Mouse (Mus musculus): ENCODE measurements around the gene Asic2. TPM values are rescaled to one million over a fixed set of nuclear protein-coding genes. Genes with fewer than 3 reads are reported as not detected.

Asic2 gene
- polyA plus RNA-seq, 1 experiment from 2014 or later: 1.6 TPM

- ATAC-seq (ENCODE audit: low FRiP score) (no peak), DNase-seq (ENCODE audit: low spot score, missing footprints) (no peak)
- H3K4me1 ChIP-seq (ENCODE audit: control insufficient read depth, insufficient read depth, low read length): 0 out of 2 replicates have a peak, but pooled peaks cover 5% of the 10 kb centered on the region
- WGBS: 36% methylated on average over 6 of the region's 6 CpGs
- no peak overlapping the region for H3K4me3 ChIP-seq (ENCODE audit: low read depth, low read length)
- H3K9me3 ChIP-seq (ENCODE audit: control insufficient read depth, low read length): no peaks in the 10 kb centered on the region
- no peaks in the 10 kb centered on the region for H3K27me3 ChIP-seq (ENCODE audit: control insufficient read depth, insufficient read depth, low read length)
- no peaks in the 10 kb centered on the region for H3K36me3 ChIP-seq (ENCODE audit: control insufficient read depth, insufficient read depth, low read length)
- no peak overlapping the region for H3K9ac ChIP-seq (ENCODE audit: low read length)
- H3K27ac ChIP-seq (ENCODE audit: low read depth, low read length): no peak overlapping the region
- H3K4me2 ChIP-seq: no peak overlapping the region
Observed at GRCm38 (mm10) chr11:81579753-81580152, 388.5 kb downstream of the Asic2 start.

GRCm38 (mm10) chr11:81570406-81570805 is 397.9 kb downstream of the Asic2 start:
- WGBS: 82% methylated on average over 3 of the region's 3 CpGs
- H3K4me1 ChIP-seq (ENCODE audit: control insufficient read depth, insufficient read depth, low read length): no peaks in the 10 kb centered on the region
- H3K9me3 ChIP-seq (ENCODE audit: control insufficient read depth, low read length): no peaks in the 10 kb centered on the region
- no peak overlapping the region for H3K4me3 ChIP-seq (ENCODE audit: low read depth, low read length)
- no peak overlapping the region for H3K9ac ChIP-seq (ENCODE audit: low read length)
- no peak overlapping the region for H3K4me2 ChIP-seq
- DNase-seq (ENCODE audit: low spot score, missing footprints): peak; percentile 37
- no peak for ATAC-seq (ENCODE audit: low FRiP score)
- no peak overlapping the region for H3K27ac ChIP-seq (ENCODE audit: low read depth, low read length)
- no peaks in the 10 kb centered on the region for H3K36me3 ChIP-seq (ENCODE audit: control insufficient read depth, insufficient read depth, low read length)
- H3K27me3 ChIP-seq (ENCODE audit: control insufficient read depth, insufficient read depth, low read length): no peaks in the 10 kb centered on the region

GRCm38 (mm10) chr11:81564857-81565256 is 403.4 kb downstream of the Asic2 start:
- DNase-seq (ENCODE audit: low spot score, missing footprints) (peak; percentile 21), ATAC-seq (ENCODE audit: low FRiP score) (no peak)
- Histone ChIP-seq H3K27me3 (ENCODE audit: control insufficient read depth, insufficient read depth, low read length) (no peaks in the 10 kb centered on the region), H3K9me3 (ENCODE audit: control insufficient read depth, low read length) (no peaks in the 10 kb centered on the region), H3K27ac (ENCODE audit: low read depth, low read length) (no peak overlapping the region), H3K4me2 (no peak overlapping the region), H3K36me3 (ENCODE audit: control insufficient read depth, insufficient read depth, low read length) (no peaks in the 10 kb centered on the region), H3K4me1 (ENCODE audit: control insufficient read depth, insufficient read depth, low read length) (no peaks in the 10 kb centered on the region), H3K4me3 (ENCODE audit: low read depth, low read length) (no peak overlapping the region), H3K9ac (ENCODE audit: low read length) (no peak overlapping the region)
- WGBS: 86% methylated on average over 3 of the region's 3 CpGs

GRCm38 (mm10) chr11:81560374-81560773 is 407.9 kb downstream of the Asic2 start:
- Histone ChIP-seq H3K4me1 (ENCODE audit: control insufficient read depth, insufficient read depth, low read length) (no peaks in the 10 kb centered on the region), H3K4me2 (no peak overlapping the region), H3K36me3 (ENCODE audit: control insufficient read depth, insufficient read depth, low read length) (no peaks in the 10 kb centered on the region), H3K27me3 (ENCODE audit: control insufficient read depth, insufficient read depth, low read length) (no peaks in the 10 kb centered on the region), H3K4me3 (ENCODE audit: low read depth, low read length) (no peak overlapping the region), H3K9me3 (ENCODE audit: control insufficient read depth, low read length) (no peaks in the 10 kb centered on the region), H3K9ac (ENCODE audit: low read length) (no peak overlapping the region), H3K27ac (ENCODE audit: low read depth, low read length) (no peak overlapping the region)
- no peak for ATAC-seq (ENCODE audit: low FRiP score)
- 100% methylated on average over 1 of the region's 1 CpGs for WGBS
- no peak for DNase-seq (ENCODE audit: low spot score, missing footprints)

DNA sequence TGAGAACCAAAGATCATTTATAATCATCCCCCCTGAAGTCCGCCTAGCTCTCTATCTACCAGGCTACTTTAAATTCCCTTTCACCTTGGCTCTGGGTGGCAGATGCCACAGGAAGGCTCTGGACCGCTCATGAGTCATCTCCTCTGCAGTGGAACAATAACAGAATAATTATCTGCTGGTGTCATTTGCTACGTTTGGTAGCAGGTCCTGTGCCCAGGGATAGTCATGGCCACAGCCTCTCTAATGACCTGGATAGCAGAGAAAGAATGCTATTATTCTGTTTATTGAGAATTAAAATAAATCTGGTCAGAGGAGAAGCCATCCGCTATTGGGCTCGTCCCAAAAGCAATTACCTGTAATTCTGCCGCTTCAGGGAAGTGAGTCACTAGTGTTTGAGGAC is 425.1 kb downstream of the Asic2 start:
- 89% methylated on average over 6 of the region's 6 CpGs for WGBS
- no peak overlapping the region for H3K27ac ChIP-seq (ENCODE audit: low read depth, low read length)
- no peak for DNase-seq (ENCODE audit: low spot score, missing footprints)

DNA sequence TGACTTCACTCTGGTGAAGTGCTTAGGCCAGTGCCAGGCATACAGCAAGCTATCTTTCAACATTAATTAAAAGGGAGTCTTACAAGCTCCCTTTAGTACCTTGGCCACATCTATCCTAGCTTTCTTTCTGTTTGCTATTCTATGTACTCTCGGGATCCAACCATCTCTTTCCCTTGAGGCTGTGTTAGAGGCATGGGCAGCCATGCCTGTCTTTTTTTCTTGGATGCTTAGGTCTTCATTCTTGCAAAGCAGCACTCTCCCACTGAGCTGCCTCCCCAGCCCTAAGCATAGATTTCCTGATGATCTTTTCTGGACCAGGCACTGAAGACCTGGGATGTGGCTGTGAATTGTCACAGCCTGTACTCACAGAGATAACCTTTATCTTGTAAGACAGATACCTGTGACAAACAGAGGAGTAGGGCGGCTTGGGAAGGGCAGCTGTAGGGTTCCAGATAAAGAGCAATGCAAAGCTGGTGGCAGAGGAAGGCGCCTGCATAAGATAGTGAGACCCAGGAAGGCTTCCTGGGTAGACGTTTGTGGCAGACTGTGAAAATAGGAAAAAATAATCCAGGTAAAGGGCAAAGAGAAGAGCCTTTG is 433.0 kb downstream of the Asic2 start:
- no peak for ATAC-seq (ENCODE audit: low FRiP score)
- no peaks in the 10 kb centered on the region for H3K27me3 ChIP-seq (ENCODE audit: control insufficient read depth, insufficient read depth, low read length)
- H3K4me3 ChIP-seq (ENCODE audit: low read depth, low read length): no peak overlapping the region
- no peaks in the 10 kb centered on the region for H3K9me3 ChIP-seq (ENCODE audit: control insufficient read depth, low read length)
- H3K4me2 ChIP-seq: no peak overlapping the region
- no peak overlapping the region for H3K27ac ChIP-seq (ENCODE audit: low read depth, low read length)
- H3K9ac ChIP-seq (ENCODE audit: low read length): no peak overlapping the region
- peak; percentile 60 for DNase-seq (ENCODE audit: low spot score, missing footprints)
- H3K4me1 ChIP-seq (ENCODE audit: control insufficient read depth, insufficient read depth, low read length): no peaks in the 10 kb centered on the region
- WGBS: 83% methylated on average over 4 of the region's 4 CpGs
- H3K36me3 ChIP-seq (ENCODE audit: control insufficient read depth, insufficient read depth, low read length): no peaks in the 10 kb centered on the region

More for the DNA sequence above, 425.1 kb downstream of the Asic2 start:
- Histone ChIP-seq H3K36me3 (ENCODE audit: control insufficient read depth, insufficient read depth, low read length) (no peaks in the 10 kb centered on the region), H3K4me2 (no peak overlapping the region), H3K27me3 (ENCODE audit: control insufficient read depth, insufficient read depth, low read length) (no peaks in the 10 kb centered on the region), H3K4me1 (ENCODE audit: control insufficient read depth, insufficient read depth, low read length) (no peaks in the 10 kb centered on the region), H3K9ac (ENCODE audit: low read length) (no peak overlapping the region), H3K9me3 (ENCODE audit: control insufficient read depth, low read length) (no peaks in the 10 kb centered on the region), H3K4me3 (ENCODE audit: low read depth, low read length) (no peak overlapping the region)
- no peak for ATAC-seq (ENCODE audit: low FRiP score)

- H3K4me1 ChIP-seq (ENCODE audit: control insufficient read depth, insufficient read depth, low read length): no peaks in the 10 kb centered on the region
- H3K9me3 ChIP-seq (ENCODE audit: control insufficient read depth, low read length): no peaks in the 10 kb centered on the region
- no peak overlapping the region for H3K9ac ChIP-seq (ENCODE audit: low read length)
- no peak overlapping the region for H3K4me3 ChIP-seq (ENCODE audit: low read depth, low read length)
- no peaks in the 10 kb centered on the region for H3K27me3 ChIP-seq (ENCODE audit: control insufficient read depth, insufficient read depth, low read length)
- 20% methylated on average over 5 of the region's 5 CpGs for WGBS
- ATAC-seq (ENCODE audit: low FRiP score) (no peak), DNase-seq (ENCODE audit: low spot score, missing footprints) (peak; percentile 95)
- no peaks in the 10 kb centered on the region for H3K36me3 ChIP-seq (ENCODE audit: control insufficient read depth, insufficient read depth, low read length)
- H3K27ac ChIP-seq (ENCODE audit: low read depth, low read length): no peak overlapping the region
- H3K4me2 ChIP-seq: no peak overlapping the region
Observed at GRCm38 (mm10) chr11:81534686-81535085, 433.6 kb downstream of the Asic2 start.

DNA sequence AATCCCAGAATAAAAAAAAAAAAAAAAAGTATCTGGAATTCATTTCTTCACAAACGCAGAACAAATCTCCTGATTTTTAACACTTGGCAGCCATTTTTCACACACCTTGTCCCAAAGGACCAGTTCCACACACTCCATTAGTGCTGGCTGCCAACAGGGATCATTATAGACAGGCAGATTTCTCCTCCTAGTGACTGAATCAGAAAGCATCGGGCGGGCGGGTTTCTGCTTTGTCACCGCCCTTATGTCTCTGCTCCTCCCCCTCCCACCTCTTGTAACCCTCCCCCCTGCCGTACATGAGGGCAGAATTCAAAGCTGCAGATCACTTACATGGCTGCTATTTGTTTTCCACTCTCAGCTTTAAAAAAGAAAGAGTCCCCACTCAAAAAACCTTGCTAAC is 436.4 kb downstream of the Asic2 start:
- Histone ChIP-seq H3K4me3 (ENCODE audit: low read depth, low read length) (no peak overlapping the region), H3K9me3 (ENCODE audit: control insufficient read depth, low read length) (no peaks in the 10 kb centered on the region), H3K27me3 (ENCODE audit: control insufficient read depth, insufficient read depth, low read length) (no peaks in the 10 kb centered on the region), H3K4me1 (ENCODE audit: control insufficient read depth, insufficient read depth, low read length) (no peaks in the 10 kb centered on the region), H3K9ac (ENCODE audit: low read length) (no peak overlapping the region), H3K36me3 (ENCODE audit: control insufficient read depth, insufficient read depth, low read length) (no peaks in the 10 kb centered on the region), H3K27ac (ENCODE audit: low read depth, low read length) (no peak overlapping the region), H3K4me2 (no peak overlapping the region)
- DNase-seq (ENCODE audit: low spot score, missing footprints) (no peak), ATAC-seq (ENCODE audit: low FRiP score) (no peak)
- 6% methylated on average over 6 of the region's 6 CpGs for WGBS

GRCm38 (mm10) chr11:81522927-81523326 is 445.3 kb downstream of the Asic2 start:
- no peak for ATAC-seq (ENCODE audit: low FRiP score)
- 67% methylated on average over 1 of the region's 1 CpGs for WGBS
- no peak overlapping the region for H3K4me2 ChIP-seq
- H3K9ac ChIP-seq (ENCODE audit: low read length): no peak overlapping the region
- H3K4me1 ChIP-seq (ENCODE audit: control insufficient read depth, insufficient read depth, low read length): no peaks in the 10 kb centered on the region; the same call in 1 of the 2 replicates
- no peaks in the 10 kb centered on the region for H3K9me3 ChIP-seq (ENCODE audit: control insufficient read depth, low read length)
- no peak overlapping the region for H3K4me3 ChIP-seq (ENCODE audit: low read depth, low read length)
- H3K27ac ChIP-seq (ENCODE audit: low read depth, low read length): no peak overlapping the region
- peak; percentile 72 for DNase-seq (ENCODE audit: low spot score, missing footprints)
- H3K27me3 ChIP-seq (ENCODE audit: control insufficient read depth, insufficient read depth, low read length): no peaks in the 10 kb centered on the region
- no peaks in the 10 kb centered on the region for H3K36me3 ChIP-seq (ENCODE audit: control insufficient read depth, insufficient read depth, low read length)
